Mouse (Mus musculus): ENCODE results near the gene Tnxb. TPM values are rescaled to one million over a fixed set of nuclear protein-coding genes. Genes with fewer than 3 reads are reported as not detected.
A peak's percentile ranks its signal among the peaks of the same experiment; 100 is the strongest.
"Not testable (repeated sequence)": the region's sequence is repeated elsewhere in the genome, so short reads cannot be mapped to it uniquely, and the experiment has no call there.

Tnxb gene
- total and polyA plus RNA-seq, 3 experiments: under 0.01 to 0.08 TPM; not detected in 1

- ATAC-seq (ENCODE audit: extremely low read depth, insufficient number of reproducible peaks, low FRiP score, poor library complexity, severe bottlenecking); DNase-seq (ENCODE audit: low spot score); H3K4me1 ChIP-seq (ENCODE audit: insufficient read depth, low read depth, low read length); H3K4me3 ChIP-seq (ENCODE audit: low read depth, low read length); H3K27me3 ChIP-seq (ENCODE audit: insufficient read depth, low read length); H3K9me3 ChIP-seq (replicated peaks); H3K36me3 ChIP-seq (replicated peaks): not testable (repeated sequence)
Observed at GRCm38 (mm10) chr17:34715451-34715850, 45.1 kb downstream of the Tnxb start.

GRCm38 (mm10) chr17:34716247-34716646 is 45.9 kb downstream of the Tnxb start:
- no peak for TF ChIP-seq CTCF (IDR thresholded peaks at IDR 0.05; ENCODE audit: low read depth, low read length)
- no peak for TF ChIP-seq POLR2AphosphoS5 (IDR thresholded peaks at IDR 0.05; ENCODE audit: insufficient replicate concordance, low read depth, low read length)
- TF ChIP-seq GATA2 (IDR thresholded peaks at IDR 0.05; ENCODE audit: borderline replicate concordance, low read depth, low read length): no peak
- no peak for TF ChIP-seq TAL1 (conservative IDR thresholded peaks at IDR 0.05; ENCODE audit: low read depth, low read length)
- no peak for TF ChIP-seq GATA1 (IDR thresholded peaks at IDR 0.05; ENCODE audit: borderline replicate concordance, low read length)
- H3K9me3 ChIP-seq (replicated peaks): no peaks in the 10 kb centered on the region
- DNase-seq (ENCODE audit: low spot score) (no peak), ATAC-seq (ENCODE audit: extremely low read depth, insufficient number of reproducible peaks, low FRiP score, poor library complexity, severe bottlenecking) (no peak)
- H3K27me3 ChIP-seq (ENCODE audit: insufficient read depth, low read length): peaks cover 3% of the 10 kb centered on the region; the same call in 1 of the 2 replicates
- no peak overlapping the region for H3K4me3 ChIP-seq (ENCODE audit: low read depth, low read length)
- no peaks in the 10 kb centered on the region for H3K36me3 ChIP-seq (replicated peaks)
- H3K4me1 ChIP-seq (ENCODE audit: insufficient read depth, low read depth, low read length): no peaks in the 10 kb centered on the region

GRCm38 (mm10) chr17:34717401-34717800 is 47.1 kb downstream of the Tnxb start:
- Histone ChIP-seq H3K36me3 (replicated peaks) (no peaks in the 10 kb centered on the region), H3K9me3 (replicated peaks) (no peaks in the 10 kb centered on the region), H3K27me3 (ENCODE audit: insufficient read depth, low read length) (peaks cover 3% of the 10 kb centered on the region; the same call in 1 of the 2 replicates), H3K4me1 (ENCODE audit: insufficient read depth, low read depth, low read length) (no peaks in the 10 kb centered on the region), H3K4me3 (ENCODE audit: low read depth, low read length) (no peak overlapping the region)
- no peak for ATAC-seq (ENCODE audit: extremely low read depth, insufficient number of reproducible peaks, low FRiP score, poor library complexity, severe bottlenecking)
- no peak for DNase-seq (ENCODE audit: low spot score)
- no peak for TF ChIP-seq GATA1 (IDR thresholded peaks at IDR 0.05; ENCODE audit: borderline replicate concordance, low read length)
- no peak for TF ChIP-seq POLR2AphosphoS5 (IDR thresholded peaks at IDR 0.05; ENCODE audit: insufficient replicate concordance, low read depth, low read length)
- TF ChIP-seq CTCF (IDR thresholded peaks at IDR 0.05; ENCODE audit: low read depth, low read length): no peak
- TF ChIP-seq GATA2 (IDR thresholded peaks at IDR 0.05; ENCODE audit: borderline replicate concordance, low read depth, low read length): no peak
- no peak for TF ChIP-seq TAL1 (conservative IDR thresholded peaks at IDR 0.05; ENCODE audit: low read depth, low read length)

DNA sequence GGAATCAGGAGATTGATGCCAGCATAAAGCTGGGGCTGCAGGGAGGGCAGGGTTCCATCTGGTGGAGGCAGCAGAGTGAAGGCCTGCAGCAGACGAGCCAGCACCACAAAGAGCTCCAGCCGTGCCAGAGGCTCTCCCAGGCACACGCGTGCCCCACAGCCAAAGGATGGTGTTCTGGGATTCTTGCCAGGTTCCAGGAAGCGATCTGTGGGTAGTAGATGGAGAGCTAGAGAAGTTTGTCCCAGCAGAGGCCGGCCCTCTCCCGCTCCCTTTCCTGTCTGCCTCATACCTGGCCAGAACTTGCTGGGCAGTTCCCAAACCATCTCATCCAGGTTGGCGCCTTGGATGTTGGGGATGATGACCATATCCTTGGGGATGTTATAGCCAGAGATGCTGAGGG is 49.6 kb downstream of the Tnxb start:
- H3K36me3 ChIP-seq (replicated peaks); H3K4me1 ChIP-seq (ENCODE audit: insufficient read depth, low read depth, low read length); H3K4me3 ChIP-seq (ENCODE audit: low read depth, low read length); H3K9me3 ChIP-seq (replicated peaks); H3K27me3 ChIP-seq (ENCODE audit: insufficient read depth, low read length); ATAC-seq (ENCODE audit: extremely low read depth, insufficient number of reproducible peaks, low FRiP score, poor library complexity, severe bottlenecking); DNase-seq (ENCODE audit: low spot score): not testable (repeated sequence)

- H3K27me3 ChIP-seq (ENCODE audit: insufficient read depth, low read length); DNase-seq (ENCODE audit: low spot score); H3K9me3 ChIP-seq (replicated peaks); H3K4me1 ChIP-seq (ENCODE audit: insufficient read depth, low read depth, low read length); H3K4me3 ChIP-seq (ENCODE audit: low read depth, low read length); H3K36me3 ChIP-seq (replicated peaks); ATAC-seq (ENCODE audit: extremely low read depth, insufficient number of reproducible peaks, low FRiP score, poor library complexity, severe bottlenecking): not testable (repeated sequence)
Observed at GRCm38 (mm10) chr17:34722238-34722637, 51.9 kb downstream of the Tnxb start.

GRCm38 (mm10) chr17:34723066-34723465 is 52.7 kb downstream of the Tnxb start:
- Histone ChIP-seq H3K27me3 (ENCODE audit: insufficient read depth, low read length) (no peaks in the 10 kb centered on the region), H3K4me3 (ENCODE audit: low read depth, low read length) (no peak overlapping the region), H3K36me3 (replicated peaks) (no peaks in the 10 kb centered on the region), H3K4me1 (ENCODE audit: insufficient read depth, low read depth, low read length) (no peaks in the 10 kb centered on the region), H3K9me3 (replicated peaks) (peaks cover 5% of the 10 kb centered on the region)
- TF ChIP-seq POLR2AphosphoS5 (IDR thresholded peaks at IDR 0.05; ENCODE audit: insufficient replicate concordance, low read depth, low read length) (no peak), CTCF (IDR thresholded peaks at IDR 0.05; ENCODE audit: low read depth, low read length) (0 out of 2 replicates have a peak, but pooled peaks have one; percentile 8)
- ATAC-seq (ENCODE audit: extremely low read depth, insufficient number of reproducible peaks, low FRiP score, poor library complexity, severe bottlenecking): no peak
- DNase-seq (ENCODE audit: low spot score): no peak

GRCm38 (mm10) chr17:34727887-34728286 is 57.6 kb downstream of the Tnxb start:
- no peak for TF ChIP-seq GATA1 (IDR thresholded peaks at IDR 0.05; ENCODE audit: borderline replicate concordance, low read length)
- no peak for TF ChIP-seq POLR2AphosphoS5 (IDR thresholded peaks at IDR 0.05; ENCODE audit: insufficient replicate concordance, low read depth, low read length)
- no peak for TF ChIP-seq GATA2 (IDR thresholded peaks at IDR 0.05; ENCODE audit: borderline replicate concordance, low read depth, low read length)
- TF ChIP-seq CTCF (IDR thresholded peaks at IDR 0.05; ENCODE audit: low read depth, low read length): no peak
- TF ChIP-seq TAL1 (conservative IDR thresholded peaks at IDR 0.05; ENCODE audit: low read depth, low read length): no peak
- Histone ChIP-seq H3K4me1 (ENCODE audit: insufficient read depth, low read depth, low read length) (no peaks in the 10 kb centered on the region), H3K9me3 (replicated peaks) (peaks cover 2% of the 10 kb centered on the region), H3K4me3 (ENCODE audit: low read depth, low read length) (no peak overlapping the region), H3K36me3 (replicated peaks) (no peaks in the 10 kb centered on the region), H3K27me3 (ENCODE audit: insufficient read depth, low read length) (0 out of 2 replicates have a peak, but pooled peaks cover 3% of the 10 kb centered on the region)
- DNase-seq (ENCODE audit: low spot score): no peak
- ATAC-seq (ENCODE audit: extremely low read depth, insufficient number of reproducible peaks, low FRiP score, poor library complexity, severe bottlenecking): no peak

DNA sequence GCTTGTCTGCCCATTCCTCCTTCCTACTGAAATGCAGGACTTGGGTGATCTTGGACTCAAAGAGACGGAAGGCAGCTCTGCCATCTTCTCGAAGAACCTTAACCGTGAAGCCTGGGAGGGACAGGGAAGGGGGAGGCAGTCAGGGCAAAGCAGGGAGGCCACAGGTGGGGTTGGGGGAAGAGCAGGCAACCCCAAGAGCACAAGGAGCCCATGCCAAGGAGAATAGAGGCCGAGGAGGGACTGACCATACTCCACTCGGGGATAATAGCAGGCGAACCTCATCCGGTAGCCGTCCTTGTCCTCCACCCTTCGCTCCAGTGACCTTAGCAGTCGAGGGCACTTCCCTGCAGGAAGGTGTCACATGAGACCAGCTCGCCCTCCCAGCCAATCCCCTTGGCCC is 58.8 kb downstream of the Tnxb start:
- not testable (repeated sequence) for DNase-seq (ENCODE audit: low spot score); H3K4me3 ChIP-seq (ENCODE audit: low read depth, low read length); ATAC-seq (ENCODE audit: extremely low read depth, insufficient number of reproducible peaks, low FRiP score, poor library complexity, severe bottlenecking); H3K36me3 ChIP-seq (replicated peaks); H3K27me3 ChIP-seq (ENCODE audit: insufficient read depth, low read length); H3K9me3 ChIP-seq (replicated peaks); H3K4me1 ChIP-seq (ENCODE audit: insufficient read depth, low read depth, low read length)

DNA sequence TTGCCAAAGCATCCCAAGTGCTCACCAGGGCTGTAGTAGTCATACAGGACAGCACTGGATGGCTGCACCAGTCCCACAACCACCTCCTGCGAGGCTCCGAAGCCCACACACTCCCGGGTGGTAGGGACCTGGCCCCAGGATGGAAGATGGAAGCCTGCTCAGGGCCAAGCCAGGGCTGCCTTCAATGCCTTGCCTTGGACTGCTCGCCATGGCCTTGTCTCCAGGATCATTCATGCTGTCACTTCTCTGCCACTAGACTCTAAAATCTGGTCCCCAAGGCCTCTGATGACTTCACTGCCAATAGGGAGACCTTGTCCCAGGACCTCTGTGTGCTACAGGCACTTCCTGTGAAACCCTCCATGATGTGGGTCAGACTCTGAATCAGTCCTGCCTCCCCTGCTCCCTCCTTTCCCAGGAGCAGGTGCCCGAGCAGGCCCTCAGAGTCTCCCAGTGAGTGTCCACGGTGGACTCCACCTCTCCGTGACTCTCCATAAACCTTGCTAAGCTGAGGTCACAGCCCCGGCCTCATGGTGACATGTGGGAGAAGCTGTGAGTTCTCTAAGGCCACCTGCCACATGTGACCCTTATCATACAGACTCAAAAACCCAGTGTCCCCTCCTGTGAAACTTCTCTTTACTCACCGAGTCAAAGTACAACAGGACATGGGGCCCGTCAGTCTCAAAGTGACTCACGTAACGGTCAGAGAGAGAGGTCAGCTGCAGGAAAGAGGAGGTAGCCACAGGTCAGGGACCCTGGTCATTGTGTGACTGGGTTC is 59.6 kb downstream of the Tnxb start:
- not testable (repeated sequence) for H3K36me3 ChIP-seq (replicated peaks); H3K4me1 ChIP-seq (ENCODE audit: insufficient read depth, low read depth, low read length); H3K9me3 ChIP-seq (replicated peaks); H3K4me3 ChIP-seq (ENCODE audit: low read depth, low read length); H3K27me3 ChIP-seq (ENCODE audit: insufficient read depth, low read length); DNase-seq (ENCODE audit: low spot score); ATAC-seq (ENCODE audit: extremely low read depth, insufficient number of reproducible peaks, low FRiP score, poor library complexity, severe bottlenecking)

DNA sequence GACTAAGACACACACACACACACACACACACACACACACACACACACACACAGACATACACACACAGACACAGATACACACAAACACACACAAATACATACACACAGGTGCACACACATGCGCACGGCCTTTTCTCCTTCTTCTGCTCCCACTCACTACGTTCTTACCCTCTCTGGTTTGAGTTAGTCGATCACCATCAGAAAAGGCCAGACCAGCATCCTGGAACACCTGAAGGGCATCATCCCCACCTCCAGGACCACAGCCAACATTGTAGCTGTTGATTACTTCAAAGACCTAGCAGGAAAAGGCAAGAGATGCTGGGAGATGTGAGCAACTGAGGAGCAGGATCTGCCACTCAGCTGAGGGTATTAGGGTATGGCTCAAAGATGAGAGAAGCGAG is 67.1 kb downstream of the Tnxb start:
- not testable (repeated sequence) for H3K36me3 ChIP-seq (replicated peaks); ATAC-seq (ENCODE audit: extremely low read depth, insufficient number of reproducible peaks, low FRiP score, poor library complexity, severe bottlenecking); H3K4me3 ChIP-seq (ENCODE audit: low read depth, low read length); H3K4me1 ChIP-seq (ENCODE audit: insufficient read depth, low read depth, low read length); DNase-seq (ENCODE audit: low spot score); H3K9me3 ChIP-seq (replicated peaks); H3K27me3 ChIP-seq (ENCODE audit: insufficient read depth, low read length)

Measured in G1E (cell line).